Mouse (Mus musculus): ENCODE measurements at regions not wholly inside any gene's neighbourhood (a gene's known extent, or its start where the extent isn't known, plus 50 kb on each side); places are given as distances from the start of the nearest gene placed in this dataset.

DNA sequence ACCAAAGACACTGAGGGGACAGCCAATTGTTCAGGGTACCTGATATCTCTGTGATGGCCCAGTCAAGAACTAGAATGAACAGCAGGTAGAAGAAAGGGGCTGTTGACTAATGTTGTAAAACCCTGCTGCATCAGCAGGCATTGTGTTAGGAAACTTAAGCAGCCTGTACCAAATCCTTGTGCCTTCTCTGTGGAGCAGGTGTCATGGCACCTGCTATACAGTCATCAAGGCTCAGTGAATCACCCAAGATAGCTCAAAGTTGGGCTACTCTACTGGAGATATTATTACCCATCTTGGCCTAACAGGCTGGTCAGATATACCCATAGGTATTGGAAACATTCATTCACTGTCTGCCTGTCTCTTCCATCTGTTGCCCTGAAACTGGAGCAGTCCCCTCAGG, 116.8 kb upstream of the Tnr start:
- TF ChIP-seq HCFC1 (IDR thresholded peaks at IDR 0.05; ENCODE audit: low read depth, low read length): no peak
- TF ChIP-seq TCF12 (IDR thresholded peaks at IDR 0.05; ENCODE audit: low read depth, low read length): no peak
